Mouse (Mus musculus): ENCODE data around the gene Ninj1.

Ninj1 gene

GRCm38 (mm10) chr13:49172335-49172734 is 14.9 kb upstream of the Ninj1 start:
- peak; percentile 89 to 92 for DNase-seq

GRCm38 (mm10) chr13:49172971-49173596 is 14.2 kb upstream of the Ninj1 start:
- peak; percentile 94 for DNase-seq

- DNase-seq: no peak
Observed at GRCm38 (mm10) chr13:49175509-49175908, 11.8 kb upstream of the Ninj1 start.

- DNase-seq: peak; percentile 89 to 92
Observed at GRCm38 (mm10) chr13:49178839-49179585, 8.3 kb upstream of the Ninj1 start.

- no peak for DNase-seq
Observed at GRCm38 (mm10) chr13:49180274-49180673, 7.0 kb upstream of the Ninj1 start.

- no peak for DNase-seq
Observed at GRCm38 (mm10) chr13:49180691-49181090, 6.6 kb upstream of the Ninj1 start.

- DNase-seq: peak; percentile 83 to 87
Observed at GRCm38 (mm10) chr13:49181411-49181984, 5.8 kb upstream of the Ninj1 start.

- DNase-seq: no peak
Observed at GRCm38 (mm10) chr13:49183161-49183560, 4.1 kb upstream of the Ninj1 start.

- DNase-seq: no peak
Observed at GRCm38 (mm10) chr13:49183646-49184045, 3.6 kb upstream of the Ninj1 start.

- DNase-seq: peak; percentile 46 to 58
Observed at GRCm38 (mm10) chr13:49186798-49187287, 442 bp upstream of the Ninj1 start.

- no peak for DNase-seq
Observed at GRCm38 (mm10) chr13:49188219-49188965, 1.1 kb downstream of the Ninj1 start.

- no peak for DNase-seq
Observed at GRCm38 (mm10) chr13:49188966-49189360, 1.7 kb downstream of the Ninj1 start.

GRCm38 (mm10) chr13:49189970-49190870 is 2.9 kb downstream of the Ninj1 start:
- no peak for DNase-seq

- no peak for DNase-seq
Observed at GRCm38 (mm10) chr13:49190876-49191672, 3.8 kb downstream of the Ninj1 start.

GRCm38 (mm10) chr13:49191673-49192035 is 4.4 kb downstream of the Ninj1 start:
- DNase-seq: no peak

- no peak for DNase-seq
Observed at GRCm38 (mm10) chr13:49192156-49192855, 5.0 kb downstream of the Ninj1 start.

- no peak for DNase-seq
Observed at GRCm38 (mm10) chr13:49193650-49194049, 6.4 kb downstream of the Ninj1 start.

- DNase-seq: no peak
Observed at GRCm38 (mm10) chr13:49194811-49195210, 7.5 kb downstream of the Ninj1 start.

- DNase-seq: no peak
Observed at GRCm38 (mm10) chr13:49195651-49196050, 8.4 kb downstream of the Ninj1 start.

GRCm38 (mm10) chr13:49196211-49196610 is 8.9 kb downstream of the Ninj1 start:
- DNase-seq: no peak

- DNase-seq: peak; percentile 80 to 87
Observed at GRCm38 (mm10) chr13:49196766-49197165, 9.5 kb downstream of the Ninj1 start.
